Mouse (Mus musculus): ENCODE data around the gene Nme9. TPM values are rescaled to one million over a fixed set of nuclear protein-coding genes. Genes with fewer than 3 reads are reported as not detected.
A peak's percentile ranks its signal among the peaks of the same experiment; 100 is the strongest.

Gene Nme9
- polyA plus RNA-seq, 1 experiment: 0.16 TPM

GRCm38 (mm10) chr9:99430806-99431205 is 20.5 kb upstream of the Nme9 start:
- DNase-seq: no peak
- WGBS: 76% methylated on average over 6 of the region's 6 CpGs

GRCm38 (mm10) chr9:99431346-99431745 is 19.9 kb upstream of the Nme9 start:
- no peak for TF ChIP-seq CTCF (conservative IDR thresholded peaks at IDR 0.05; ENCODE audit: insufficient read depth, insufficient read length, low read depth, low read length)
- TF ChIP-seq POLR2A (IDR thresholded peaks at IDR 0.05; ENCODE audit: low read depth, low read length): no peak
- Histone ChIP-seq H3K4me1 (ENCODE audit: control insufficient read depth, insufficient read depth, low read length) (peaks cover 6% of the 10 kb centered on the region; the same call in 1 of the 2 replicates), H3K36me3 (ENCODE audit: control insufficient read depth, insufficient read depth, low read length) (no peaks in the 10 kb centered on the region)

More at GRCm38 (mm10) chr9:99430806-99431205, 20.5 kb upstream of the Nme9 start:
- Histone ChIP-seq H3K4me3 (ENCODE audit: insufficient read depth, low read depth, low read length) (no peak overlapping the region), H3K4me1 (ENCODE audit: control insufficient read depth, insufficient read depth, low read length) (peaks cover 6% of the 10 kb centered on the region), H3K36me3 (ENCODE audit: control insufficient read depth, insufficient read depth, low read length) (no peaks in the 10 kb centered on the region), H3K27ac (ENCODE audit: insufficient read depth, low read depth, low read length) (no peak overlapping the region), H3K27me3 (replicated peaks; ENCODE audit: control insufficient read depth, insufficient read depth, low read length) (no peaks in the 10 kb centered on the region)
- TF ChIP-seq CTCF (conservative IDR thresholded peaks at IDR 0.05; ENCODE audit: insufficient read depth, insufficient read length, low read depth, low read length) (no peak), POLR2A (IDR thresholded peaks at IDR 0.05; ENCODE audit: low read depth, low read length) (no peak)

GRCm38 (mm10) chr9:99431963-99432362 is 19.3 kb upstream of the Nme9 start:
- WGBS: 68% methylated on average over 6 of the region's 6 CpGs
- Histone ChIP-seq H3K27ac (ENCODE audit: insufficient read depth, low read depth, low read length) (no peak overlapping the region), H3K4me3 (ENCODE audit: insufficient read depth, low read depth, low read length) (no peak overlapping the region), H3K36me3 (ENCODE audit: control insufficient read depth, insufficient read depth, low read length) (no peaks in the 10 kb centered on the region), H3K27me3 (replicated peaks; ENCODE audit: control insufficient read depth, insufficient read depth, low read length) (no peaks in the 10 kb centered on the region), H3K4me1 (ENCODE audit: control insufficient read depth, insufficient read depth, low read length) (peaks cover 6% of the 10 kb centered on the region; the same call in 1 of the 2 replicates)
- no peak for DNase-seq
- TF ChIP-seq POLR2A (IDR thresholded peaks at IDR 0.05; ENCODE audit: low read depth, low read length) (no peak), CTCF (conservative IDR thresholded peaks at IDR 0.05; ENCODE audit: insufficient read depth, insufficient read length, low read depth, low read length) (no peak)

More at GRCm38 (mm10) chr9:99431346-99431745, 19.9 kb upstream of the Nme9 start:
- no peaks in the 10 kb centered on the region for H3K27me3 ChIP-seq (replicated peaks; ENCODE audit: control insufficient read depth, insufficient read depth, low read length)
- H3K27ac ChIP-seq (ENCODE audit: insufficient read depth, low read depth, low read length): no peak overlapping the region
- no peak overlapping the region for H3K4me3 ChIP-seq (ENCODE audit: insufficient read depth, low read depth, low read length)
- 94% methylated on average over 8 of the region's 8 CpGs for WGBS
- no peak for DNase-seq

GRCm38 (mm10) chr9:99432478-99432877 is 18.8 kb upstream of the Nme9 start:
- Histone ChIP-seq H3K4me1 (ENCODE audit: control insufficient read depth, insufficient read depth, low read length) (peaks cover 6% of the 10 kb centered on the region; the same call in 1 of the 2 replicates), H3K27me3 (replicated peaks; ENCODE audit: control insufficient read depth, insufficient read depth, low read length) (no peaks in the 10 kb centered on the region), H3K36me3 (ENCODE audit: control insufficient read depth, insufficient read depth, low read length) (no peaks in the 10 kb centered on the region), H3K4me3 (ENCODE audit: insufficient read depth, low read depth, low read length) (no peak overlapping the region), H3K27ac (ENCODE audit: insufficient read depth, low read depth, low read length) (no peak overlapping the region)
- WGBS: 81% methylated on average over 4 of the region's 4 CpGs
- TF ChIP-seq POLR2A (IDR thresholded peaks at IDR 0.05; ENCODE audit: low read depth, low read length) (no peak), CTCF (conservative IDR thresholded peaks at IDR 0.05; ENCODE audit: insufficient read depth, insufficient read length, low read depth, low read length) (no peak)
- DNase-seq: no peak

- 33% methylated on average over 14 of the region's 14 CpGs for WGBS
- TF ChIP-seq POLR2A (IDR thresholded peaks at IDR 0.05; ENCODE audit: low read depth, low read length) (no peak), CTCF (conservative IDR thresholded peaks at IDR 0.05; ENCODE audit: insufficient read depth, insufficient read length, low read depth, low read length) (no peak)
- no peaks in the 10 kb centered on the region for H3K36me3 ChIP-seq (ENCODE audit: control insufficient read depth, insufficient read depth, low read length)
- no peaks in the 10 kb centered on the region for H3K27me3 ChIP-seq (replicated peaks; ENCODE audit: control insufficient read depth, insufficient read depth, low read length)
- peak; percentile 28 for DNase-seq
- H3K27ac ChIP-seq (ENCODE audit: insufficient read depth, low read depth, low read length): peak overlapping the region; percentile 17
- H3K4me3 ChIP-seq (ENCODE audit: insufficient read depth, low read depth, low read length): peak overlapping the region; percentile 97
- peaks cover 6% of the 10 kb centered on the region; the same call in 1 of the 2 replicates for H3K4me1 ChIP-seq (ENCODE audit: control insufficient read depth, insufficient read depth, low read length)
These were observed 16.2 kb upstream of the Nme9 start for GRCm38 (mm10) chr9:99434892-99435618.

GRCm38 (mm10) chr9:99435619-99436181 is 15.6 kb upstream of the Nme9 start:
- Histone ChIP-seq H3K27ac (ENCODE audit: insufficient read depth, low read depth, low read length) (peak overlapping the region; percentile 17), H3K36me3 (ENCODE audit: control insufficient read depth, insufficient read depth, low read length) (no peaks in the 10 kb centered on the region), H3K27me3 (replicated peaks; ENCODE audit: control insufficient read depth, insufficient read depth, low read length) (no peaks in the 10 kb centered on the region), H3K4me1 (ENCODE audit: control insufficient read depth, insufficient read depth, low read length) (peaks cover 6% of the 10 kb centered on the region; the same call in 1 of the 2 replicates), H3K4me3 (ENCODE audit: insufficient read depth, low read depth, low read length) (peak overlapping the region; percentile 97)
- peak; percentile 66 for DNase-seq
- no peak for TF ChIP-seq CTCF (conservative IDR thresholded peaks at IDR 0.05; ENCODE audit: insufficient read depth, insufficient read length, low read depth, low read length)
- TF ChIP-seq POLR2A (IDR thresholded peaks at IDR 0.05; ENCODE audit: low read depth, low read length): no peak
- 16% methylated on average over 16 of the region's 16 CpGs for WGBS

All from kidney, adult 2 months (tissue).